Mouse (Mus musculus): ENCODE measurements at regions not wholly inside any gene's neighbourhood (a gene's known extent, or its start where the extent isn't known, plus 50 kb on each side); places are given as distances from the start of the nearest gene placed in this dataset.

DNA sequence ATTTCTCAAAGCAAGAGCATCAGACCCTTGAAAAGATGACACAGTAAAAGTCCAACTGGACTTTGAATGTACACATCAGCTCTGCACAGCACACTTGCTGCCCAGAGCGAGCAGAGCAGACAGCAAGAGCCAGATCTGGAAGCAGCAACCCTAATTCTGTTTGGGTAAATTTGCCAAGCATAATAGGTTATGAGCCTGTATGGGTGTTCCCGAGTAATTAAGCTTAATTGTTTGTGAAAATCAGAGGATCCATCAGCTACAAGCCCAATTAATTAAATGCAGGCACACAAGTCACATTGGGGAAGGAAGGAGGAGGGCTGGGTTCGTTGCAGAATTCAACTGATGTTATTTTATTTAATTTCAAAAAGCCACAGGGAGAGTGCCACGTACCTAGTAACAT, 113.9 kb upstream of the Msx2 start:
- no peak for DNase-seq (ENCODE audit: low spot score in 2 of 2)

DNA sequence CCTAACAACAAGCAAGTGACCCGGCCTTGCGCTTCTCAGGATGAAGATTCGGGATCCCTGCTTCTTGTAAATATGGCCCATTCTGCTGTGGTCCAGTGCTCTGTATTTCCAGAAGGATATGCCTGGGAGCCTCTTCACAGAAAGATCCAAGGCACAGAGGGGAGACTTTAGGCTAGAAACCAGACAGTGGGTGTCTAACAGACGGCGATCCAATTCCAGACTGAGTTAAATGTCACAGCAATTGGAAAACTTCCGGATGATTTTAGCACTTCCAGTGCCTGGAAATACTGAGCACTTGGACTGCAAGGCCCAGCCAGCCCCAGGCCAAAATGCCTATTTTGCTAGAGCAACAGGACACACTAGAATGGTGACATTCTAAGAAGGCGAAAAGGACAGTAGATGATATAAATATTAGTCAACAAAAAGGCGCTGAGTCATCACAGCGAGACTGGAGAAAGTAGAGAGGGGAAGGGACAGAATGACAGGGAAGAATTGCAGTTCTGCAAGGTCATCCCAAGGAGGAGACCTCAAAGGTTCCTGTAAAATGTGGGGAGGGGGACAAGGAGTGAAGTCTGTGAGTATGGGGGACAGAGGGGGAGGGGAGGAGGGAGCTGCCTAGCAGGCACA, 111.7 kb upstream of the Msx2 start:
- DNase-seq (ENCODE audit: low spot score in 2 of 2): no peak

DNA sequence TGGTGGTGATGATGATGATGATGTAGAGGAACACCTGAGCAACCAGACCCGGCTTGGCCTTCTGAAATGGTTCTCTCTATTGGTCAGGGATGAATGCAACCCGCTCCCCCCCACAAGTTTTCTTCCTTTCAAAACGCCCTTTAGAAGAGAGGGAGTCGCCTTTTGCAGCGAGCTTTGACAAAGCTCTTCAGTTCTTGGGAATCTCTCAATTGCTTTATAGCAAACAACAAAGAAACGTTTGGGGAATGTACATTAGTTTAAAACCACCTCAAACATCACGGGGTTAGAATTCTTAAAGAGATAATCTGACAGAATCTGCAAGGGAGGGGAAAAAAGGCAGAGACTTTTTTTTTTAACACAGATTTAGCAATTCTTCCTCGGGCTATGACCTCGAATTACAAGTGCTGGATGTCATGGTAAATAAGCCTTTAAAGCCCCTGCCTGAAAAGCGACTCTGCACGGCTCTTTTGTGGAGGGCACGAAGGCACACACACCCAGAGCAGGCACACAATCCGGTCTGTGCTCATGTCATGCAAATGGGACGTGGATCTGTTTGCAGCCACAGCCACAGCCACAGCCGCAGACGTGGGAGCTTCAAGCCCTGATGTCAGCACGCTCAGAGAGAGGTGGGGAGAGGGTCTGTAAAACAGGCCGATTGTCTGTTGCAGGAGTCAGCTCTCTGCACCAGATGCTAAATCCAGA, 81.2 kb upstream of the Msx2 start:
- no peak for DNase-seq (ENCODE audit: low spot score in 2 of 2)

DNA sequence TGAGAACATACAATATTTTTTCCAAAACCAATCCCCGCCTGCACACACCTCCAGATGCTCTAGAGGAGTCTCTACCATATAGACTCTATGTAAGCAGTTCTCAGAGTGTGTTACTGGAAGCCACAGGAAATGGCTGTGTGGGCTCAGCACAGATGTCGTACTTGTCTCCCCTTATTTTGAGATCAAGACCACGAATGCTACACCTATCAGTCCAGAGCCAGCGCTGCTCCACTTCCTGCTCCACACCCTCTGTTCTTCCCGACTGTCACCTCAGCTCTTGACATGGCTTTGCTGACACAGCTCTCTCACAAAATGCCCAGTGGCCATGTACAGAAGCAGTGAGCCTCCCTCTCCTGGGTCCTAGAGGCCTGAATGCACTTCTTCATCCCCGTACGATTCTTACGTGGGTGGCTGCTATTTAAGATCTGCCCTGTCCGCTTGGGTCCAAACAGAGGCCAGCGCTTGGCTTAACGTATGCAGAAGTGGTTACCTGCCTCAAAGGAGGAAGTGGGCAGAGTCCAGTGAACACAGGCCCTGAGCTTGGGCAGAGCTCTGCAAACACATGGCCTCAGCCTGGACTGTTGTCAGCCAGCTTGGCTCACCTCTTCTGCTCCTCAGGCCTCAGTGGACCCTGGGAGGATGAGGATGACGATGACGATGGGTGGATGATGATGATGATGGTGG, 80.5 kb upstream of the Msx2 start:
- no peak for DNase-seq (ENCODE audit: low spot score in 2 of 2)

DNA sequence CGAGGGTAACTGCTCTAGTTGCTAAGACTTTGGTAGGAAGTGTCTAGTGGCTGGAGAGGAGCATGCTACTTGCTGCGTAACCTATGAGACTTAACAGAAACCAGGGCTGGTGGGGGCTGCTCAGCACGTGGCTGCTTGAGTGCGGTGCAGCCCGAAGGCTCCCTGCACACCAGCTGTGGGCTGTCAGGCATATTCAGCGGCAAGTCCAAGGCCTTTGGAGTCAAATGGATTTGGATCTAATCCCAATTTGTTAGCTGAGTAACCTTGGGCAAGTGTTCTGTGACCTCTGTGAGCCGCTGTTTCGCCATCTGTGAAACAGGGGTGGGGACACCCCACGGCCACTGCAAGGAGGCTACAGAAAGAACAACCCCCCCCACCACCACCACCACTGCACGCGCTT, 75.5 kb upstream of the Msx2 start:
- no peak for DNase-seq (ENCODE audit: low spot score in 2 of 2)

DNA sequence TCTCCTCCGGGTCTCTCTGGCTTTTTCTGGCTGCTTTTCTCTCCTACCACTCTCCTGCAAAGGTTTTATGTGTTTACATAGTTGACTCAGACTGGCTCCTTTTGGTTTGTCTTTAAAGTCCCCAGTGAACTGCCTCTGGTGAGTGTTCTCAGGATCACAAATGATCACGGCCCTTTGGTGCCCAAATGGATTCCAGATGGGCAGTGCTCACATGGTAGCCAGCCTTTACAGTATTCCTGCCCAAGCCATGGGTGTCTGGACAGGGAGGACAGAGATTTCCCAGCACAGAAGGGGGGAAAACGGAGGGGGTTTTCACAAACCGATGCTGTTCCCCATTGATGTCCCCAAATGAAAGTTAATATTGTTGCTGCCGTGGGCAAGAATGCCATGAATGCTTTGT, 70.4 kb upstream of the Msx2 start:
- DNase-seq (ENCODE audit: low spot score in 2 of 2): no peak

DNA sequence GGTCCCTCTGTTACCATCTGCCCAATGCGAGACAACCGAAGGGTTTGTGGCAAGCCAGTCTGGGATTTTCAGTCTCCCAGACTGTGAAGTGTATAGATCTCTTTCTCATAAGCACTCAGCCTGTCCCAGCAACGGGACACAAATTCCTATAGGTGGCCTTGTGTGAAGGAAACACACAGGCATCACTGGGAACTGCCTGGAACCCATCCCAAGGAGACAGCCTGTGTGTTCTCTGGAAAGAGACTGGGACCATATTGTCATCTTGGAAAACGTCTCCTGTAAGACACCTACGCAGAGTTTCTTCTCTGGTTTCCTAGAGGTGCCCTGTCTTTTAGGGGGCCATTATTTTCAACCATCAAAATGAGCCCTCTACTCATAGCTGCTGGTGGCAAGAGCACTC, 66.9 kb upstream of the Msx2 start:
- DNase-seq (ENCODE audit: low spot score in 2 of 2): no peak

DNA sequence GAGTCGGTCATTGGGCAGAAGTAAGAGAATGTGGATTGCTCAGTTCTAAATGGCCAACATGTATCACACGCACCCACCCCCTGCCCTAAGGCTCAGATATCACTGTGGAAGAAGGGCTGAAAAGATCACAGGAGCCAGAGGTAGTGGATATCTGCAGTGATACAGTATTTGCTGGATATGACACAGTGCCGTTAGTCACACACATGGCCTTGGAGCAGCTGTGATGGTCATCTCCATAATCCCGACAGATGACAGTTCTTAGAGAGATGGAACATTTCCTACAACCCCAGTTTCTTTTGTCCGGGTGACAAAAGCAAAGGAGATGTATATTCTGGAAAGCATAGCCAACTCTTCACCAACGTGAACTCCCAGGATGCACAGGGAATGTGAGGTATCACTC, 65.1 kb upstream of the Msx2 start:
- no peak for DNase-seq (ENCODE audit: low spot score in 2 of 2)

DNA sequence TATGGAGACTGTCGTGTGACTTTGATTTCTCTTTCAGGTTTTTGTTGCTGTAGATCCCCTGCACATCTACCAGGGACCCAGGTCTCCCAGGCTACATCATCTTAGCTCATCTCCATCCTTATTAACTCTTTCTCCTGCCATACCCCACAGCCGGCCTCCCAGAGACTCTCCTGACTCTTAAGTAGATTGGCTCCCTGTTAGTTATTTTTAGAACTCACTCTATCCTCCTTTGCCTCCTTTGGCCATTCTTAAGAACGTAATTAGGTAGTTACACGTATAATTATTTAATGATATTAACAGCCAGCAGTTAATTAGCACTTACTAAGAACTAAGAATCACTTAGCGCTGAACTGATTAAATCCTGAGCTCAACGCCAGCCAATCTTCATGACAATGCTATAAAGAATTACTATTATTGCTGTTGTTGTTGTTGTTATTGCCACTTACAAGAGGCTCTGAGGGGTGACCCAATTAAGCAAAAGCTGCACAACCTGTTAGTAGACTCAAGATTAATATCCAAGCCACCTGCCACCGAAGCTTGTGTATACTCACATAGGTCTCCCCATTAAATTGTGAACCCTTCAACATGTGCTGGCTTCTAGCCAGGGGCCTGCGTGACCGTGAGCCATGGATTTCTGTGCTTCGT, 63.0 kb upstream of the Msx2 start:
- no peak for DNase-seq (ENCODE audit: low spot score in 2 of 2)

DNA sequence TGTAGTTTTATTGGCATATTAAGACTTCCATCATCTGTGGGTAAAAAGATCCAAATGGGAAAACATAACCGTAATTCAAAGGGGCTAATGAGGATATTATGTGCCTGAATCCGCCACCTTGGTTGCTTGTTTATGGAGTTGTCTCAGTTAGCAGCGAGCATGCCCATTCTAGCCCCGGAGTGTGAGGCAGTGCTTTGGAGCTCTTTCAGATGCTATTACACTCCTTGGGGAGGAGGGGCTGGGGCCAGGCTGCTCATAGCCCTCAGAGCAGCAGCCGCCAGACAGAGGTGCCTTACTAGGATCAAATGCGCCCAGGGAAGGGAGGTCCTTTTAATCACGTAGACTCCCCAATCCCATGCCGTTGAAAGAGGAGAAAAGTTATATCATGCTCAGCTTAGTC, 60.9 kb upstream of the Msx2 start:
- no peak for DNase-seq (ENCODE audit: low spot score in 2 of 2)

DNA sequence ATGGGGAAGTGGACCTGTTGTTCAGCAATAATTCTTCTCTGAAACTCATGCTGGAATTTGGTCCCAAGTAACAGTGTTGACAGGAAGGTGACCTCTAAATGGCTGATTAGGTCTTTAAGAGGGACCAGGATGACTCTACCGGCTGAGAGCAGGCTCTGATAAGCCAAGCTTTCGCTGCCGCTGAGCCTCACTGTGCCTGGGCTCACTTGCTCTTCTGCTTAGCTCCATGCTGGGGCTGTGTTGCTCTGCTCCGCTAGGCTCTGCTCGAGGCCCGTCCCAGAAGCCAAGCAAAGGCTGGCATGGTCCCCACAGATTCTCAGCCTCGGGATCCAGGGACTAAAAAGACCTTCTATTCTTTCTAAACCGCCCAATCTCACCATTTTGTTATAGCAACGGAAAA, 54.0 kb upstream of the Msx2 start:
- DNase-seq (ENCODE audit: low spot score in 2 of 2): no peak

DNA sequence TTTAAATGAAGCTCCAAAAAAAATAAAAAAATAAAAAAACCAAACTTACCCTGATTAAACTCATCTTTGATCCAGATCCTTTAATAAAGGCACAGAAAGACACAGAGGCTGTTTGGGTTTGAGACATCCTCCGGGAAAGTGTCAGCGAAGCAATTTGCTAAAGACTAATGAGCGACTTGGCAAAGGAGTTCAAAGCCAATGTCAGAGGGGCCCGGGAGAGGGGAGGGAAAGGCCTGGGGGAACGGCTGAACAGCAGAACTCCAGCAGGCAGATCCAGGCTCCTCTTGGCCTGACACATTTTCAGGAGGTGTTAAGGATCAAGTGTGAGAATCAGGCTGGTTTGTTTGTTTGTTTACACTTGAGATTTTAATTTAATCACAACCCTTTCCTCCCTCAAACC, 49.9 kb upstream of the Msx2 start:
- DNase-seq (ENCODE audit: low spot score in 2 of 2): no peak

All from spleen, postnatal 10 days (tissue).